Mouse (Mus musculus) cerebellum, adult 11 months (tissue): Measurements from ENCODE around the gene Smtnl1.

Experiments used
- DNase-seq: peaks from one replicate; pipeline ENCODE4 v3.0.0; 2022

Smtnl1 gene

GRCm38 (mm10) chr2:84822552-84822951, at the start of gene Smtnl1:
Gene Smtnl1, minus strand, starts transcription at chr2:84822652.
- no peak for DNase-seq

- DNase-seq, result no peak
Observed at GRCm38 (mm10) chr2:84870623-84871160, 48.2 kb upstream of the Smtnl1 start.

GRCm38 (mm10) chr2:84868977-84869376, 46.5 kb upstream of the Smtnl1 start:
- no peak for DNase-seq

- no peak for DNase-seq
Observed at GRCm38 (mm10) chr2:84868521-84868943, 46.1 kb upstream of the Smtnl1 start.

DNA sequence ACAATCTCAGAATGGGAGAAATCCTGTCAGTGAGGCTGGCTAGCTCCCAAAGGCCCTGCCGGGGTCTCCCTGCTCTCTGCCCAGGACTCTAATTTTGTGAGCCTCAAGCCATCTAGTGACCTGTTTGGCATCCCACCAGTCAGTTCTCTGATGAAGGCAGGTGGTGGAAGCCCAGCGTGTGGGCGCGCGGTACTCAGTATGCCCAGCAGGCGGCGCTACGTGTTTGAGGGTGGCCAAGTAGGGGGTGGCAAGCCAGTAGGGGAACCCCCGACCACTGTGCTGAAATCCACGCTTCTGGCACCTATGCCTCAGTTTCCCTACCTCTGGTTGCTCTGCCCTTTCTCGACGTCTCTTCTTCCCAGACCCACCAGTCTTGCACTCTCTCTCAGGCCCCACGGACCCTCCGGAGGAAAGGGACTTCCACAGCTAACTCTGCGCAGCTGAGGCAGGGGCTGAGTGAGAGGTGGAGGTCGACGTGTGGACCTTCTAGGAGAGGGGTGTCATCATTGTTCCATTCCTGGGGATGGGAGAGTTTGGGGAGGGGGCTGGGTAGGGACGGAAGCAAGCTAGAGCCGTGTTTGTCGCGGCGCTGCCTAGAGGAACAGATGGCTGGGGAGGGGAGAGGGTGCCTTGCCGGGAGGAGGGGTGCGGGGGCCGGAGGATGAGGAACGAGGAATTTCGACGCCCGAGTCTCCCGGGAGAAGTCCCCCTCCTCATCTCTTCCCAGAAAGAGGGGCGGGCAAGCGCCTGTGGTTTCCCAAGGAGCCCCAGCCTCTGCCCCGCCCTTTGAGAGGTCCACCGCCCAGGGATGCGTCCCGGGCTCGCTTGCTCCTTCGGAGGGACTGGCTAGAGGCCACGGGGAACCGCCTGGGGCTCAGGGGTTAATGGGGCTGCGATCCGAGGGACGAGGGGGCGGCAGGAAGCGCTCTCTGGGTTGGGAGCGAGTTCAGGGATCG, 43.4 kb upstream of the Smtnl1 start:
- DNase-seq, result no peak

DNA sequence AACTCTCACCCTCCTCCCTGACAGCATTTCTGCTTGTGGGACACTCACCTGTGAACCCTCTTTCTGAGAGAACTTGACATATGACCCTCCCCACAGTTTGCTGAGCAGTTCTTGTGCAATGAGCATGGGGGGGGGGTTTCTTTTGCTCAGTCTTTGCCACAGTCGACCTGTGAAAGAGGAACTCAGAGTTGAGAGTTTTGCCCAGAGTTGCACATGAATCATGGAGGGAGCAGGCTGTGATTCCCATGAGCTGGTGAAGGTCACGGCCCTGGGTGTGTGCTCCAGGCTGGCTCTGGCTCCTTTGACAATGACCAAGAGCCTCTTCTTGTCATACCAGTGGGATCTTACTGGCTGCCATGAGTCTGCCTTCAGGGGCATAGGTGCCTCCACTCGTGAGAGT, 39.8 kb upstream of the Smtnl1 start:
- DNase-seq, result no peak

- DNase-seq, result no peak
Observed at GRCm38 (mm10) chr2:84861430-84861829, 39.0 kb upstream of the Smtnl1 start.

DNA sequence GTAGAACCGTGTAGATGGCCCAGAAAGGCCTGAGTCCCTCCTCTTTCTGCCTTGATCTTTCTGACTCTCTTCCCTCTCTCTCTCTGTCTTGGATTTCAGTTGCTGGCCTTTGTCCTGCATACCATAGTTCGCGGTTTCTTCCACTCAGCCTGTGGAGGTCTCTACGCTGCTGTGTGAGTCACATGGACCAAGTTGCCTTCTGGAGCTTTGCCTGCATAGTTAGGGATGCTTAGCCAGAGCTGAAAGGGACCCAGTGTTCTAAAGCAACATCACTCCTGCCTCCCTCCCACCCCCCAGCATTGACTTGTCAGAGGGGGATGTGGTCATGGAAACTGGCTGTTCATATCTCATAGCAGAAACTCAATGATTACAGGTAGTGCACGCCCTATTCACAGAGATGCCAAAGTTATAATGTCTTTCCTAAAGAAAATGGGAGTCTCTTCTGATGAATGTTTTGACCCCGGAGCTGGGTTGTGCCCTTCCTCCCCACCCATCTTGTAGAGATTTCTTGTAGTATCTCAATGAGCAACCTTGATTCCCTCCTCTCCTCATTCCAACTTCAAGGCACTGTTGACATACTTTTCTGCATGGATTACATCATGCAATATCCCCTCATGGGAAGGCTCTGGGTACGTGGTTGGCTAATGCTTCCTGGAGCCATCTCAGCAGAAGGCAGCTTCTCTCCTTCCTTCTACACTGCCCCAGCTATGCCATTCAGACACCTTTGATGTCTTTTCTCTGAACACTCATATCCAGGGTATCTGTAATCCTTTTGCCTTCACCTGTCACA, 37.7 kb upstream of the Smtnl1 start:
- DNase-seq, result no peak

- no peak for DNase-seq
Observed at GRCm38 (mm10) chr2:84858551-84858950, 36.1 kb upstream of the Smtnl1 start.

GRCm38 (mm10) chr2:84855732-84856131, 33.3 kb upstream of the Smtnl1 start:
- no peak for DNase-seq

GRCm38 (mm10) chr2:84851130-84852040, 28.9 kb upstream of the Smtnl1 start:
- DNase-seq, result no peak

DNA sequence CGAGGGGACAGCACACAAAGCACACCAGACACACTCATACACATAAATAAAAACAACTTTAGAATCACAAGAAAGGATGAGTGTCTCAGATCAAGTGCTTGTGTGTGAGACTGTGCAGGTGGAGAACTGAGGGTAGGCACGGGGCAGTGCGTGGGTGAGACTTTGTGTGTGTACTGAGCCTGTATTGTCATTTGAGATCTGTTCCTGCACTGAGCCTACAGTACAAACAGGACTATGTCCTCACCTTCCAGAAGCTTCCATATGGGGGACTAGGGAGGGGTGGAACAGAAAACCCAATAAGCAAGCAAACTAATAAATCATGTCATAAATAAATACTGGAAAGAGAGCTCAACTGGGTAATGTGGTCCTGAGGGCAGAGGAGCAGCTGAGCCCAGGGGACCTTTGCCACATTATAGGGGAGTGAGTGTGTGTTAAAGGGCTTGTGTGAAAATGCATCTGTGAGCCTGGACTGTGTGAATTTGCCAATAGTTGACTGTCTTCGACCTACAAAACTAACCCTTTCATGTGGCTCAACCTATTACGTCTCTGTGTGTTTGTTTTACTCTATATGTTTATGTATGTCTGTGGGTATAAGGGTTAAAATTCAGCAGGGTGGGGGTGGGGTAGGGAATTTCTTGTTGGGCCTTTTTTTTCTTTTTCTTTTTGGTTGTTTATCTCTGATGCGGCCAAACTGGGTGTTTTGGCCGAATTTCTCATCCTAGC, 28.1 kb upstream of the Smtnl1 start:
- no peak for DNase-seq

DNA sequence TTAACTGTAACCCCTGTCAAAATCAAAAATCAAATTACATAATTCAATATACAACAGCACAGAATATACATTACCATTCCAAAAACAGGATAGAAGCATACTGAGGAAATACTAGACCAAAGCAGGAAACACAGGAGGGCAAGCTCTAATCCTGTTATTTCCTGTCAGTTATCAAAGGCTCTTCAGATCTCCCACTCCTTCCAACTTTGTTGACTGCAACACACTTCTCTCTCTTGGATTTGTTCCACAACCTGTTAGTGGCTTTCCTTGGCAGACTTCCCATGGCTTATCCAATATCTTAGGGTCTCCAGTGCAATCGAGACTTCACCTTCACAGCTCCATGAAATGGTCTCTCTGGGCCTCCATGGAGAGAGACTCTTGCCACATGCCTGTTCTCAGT, 22.8 kb upstream of the Smtnl1 start:
- no peak for DNase-seq

GRCm38 (mm10) chr2:84843654-84844053, 21.2 kb upstream of the Smtnl1 start:
- DNase-seq, result no peak

DNA sequence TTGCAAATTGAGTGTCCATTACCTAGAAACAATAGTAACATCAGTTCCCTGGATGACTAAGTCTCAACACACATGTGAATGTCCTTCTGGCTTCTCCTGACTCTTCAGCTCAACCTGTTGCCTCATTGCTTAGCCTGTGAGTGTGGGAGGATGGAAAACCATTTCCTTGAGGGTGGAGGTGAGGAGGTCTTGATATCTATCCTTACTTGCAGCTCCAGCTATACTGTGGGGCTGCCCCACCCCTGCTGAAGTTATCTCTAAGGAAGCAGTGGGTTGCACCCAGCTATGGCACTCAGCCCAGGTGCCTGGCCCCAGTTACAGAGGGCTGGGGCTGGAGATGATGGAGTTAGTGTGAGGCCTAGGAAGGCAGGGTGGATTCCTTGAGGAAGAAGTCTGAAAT, 19.5 kb upstream of the Smtnl1 start:
- DNase-seq, result no peak

DNA sequence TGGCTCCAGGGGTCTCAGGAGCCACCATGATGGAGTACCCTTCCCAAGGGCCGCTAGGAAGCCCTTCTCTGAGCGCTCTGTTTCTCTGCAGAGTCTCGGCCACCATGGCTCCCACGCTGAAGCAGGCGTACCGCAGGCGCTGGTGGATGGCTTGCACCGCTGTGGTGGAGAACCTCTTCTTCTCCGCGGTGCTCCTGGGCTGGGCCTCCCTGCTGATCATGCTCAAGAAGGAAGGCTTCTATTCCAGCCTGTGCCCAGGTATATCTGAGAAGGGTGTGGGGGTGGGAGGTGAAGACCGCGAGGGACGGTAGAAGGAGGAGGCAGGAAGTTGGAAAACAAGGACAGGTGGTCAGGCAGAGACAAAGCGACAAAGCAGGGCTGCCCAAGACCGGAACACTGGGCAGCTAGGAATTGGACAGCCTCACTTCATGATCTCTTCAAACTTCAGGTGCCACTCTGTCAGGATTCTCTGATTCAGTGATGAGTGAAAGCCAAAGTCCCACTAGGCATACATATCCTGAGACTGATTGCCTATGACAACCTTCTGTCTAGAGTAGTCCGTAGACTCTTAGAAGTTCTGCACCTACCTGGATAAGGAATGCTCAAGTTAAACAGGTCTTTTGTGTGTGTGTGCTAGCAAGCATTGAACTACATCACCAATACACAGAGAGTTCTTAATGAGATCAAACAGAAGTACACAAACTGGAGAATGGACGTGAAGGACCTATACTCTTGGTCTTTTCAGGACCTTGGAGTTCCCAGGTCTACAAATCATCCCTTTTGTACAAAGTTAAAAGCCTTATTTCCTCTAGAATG, 18.5 kb upstream of the Smtnl1 start:
- DNase-seq, result no peak

- DNase-seq, result no peak
Observed at GRCm38 (mm10) chr2:84840016-84840747, 17.7 kb upstream of the Smtnl1 start.

- DNase-seq, result no peak
Observed at GRCm38 (mm10) chr2:84838993-84839980, 16.8 kb upstream of the Smtnl1 start.

DNA sequence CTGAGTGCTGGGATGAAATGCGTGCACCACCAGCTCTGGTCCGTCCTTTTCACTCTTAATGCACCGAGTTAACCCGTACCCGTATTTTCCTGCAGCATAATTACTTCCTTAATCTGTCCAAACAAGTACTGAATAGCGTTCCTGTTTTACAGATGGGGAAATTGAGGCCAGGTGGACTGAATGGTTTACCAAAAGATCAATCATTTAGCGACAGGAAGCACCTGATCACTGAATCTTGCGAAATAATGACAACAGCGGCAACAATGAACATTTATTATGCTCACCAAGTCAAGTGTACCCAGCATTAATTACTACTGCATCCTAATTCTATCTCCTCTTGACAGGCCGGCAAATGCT, 16.1 kb upstream of the Smtnl1 start, which contains the start of gene Slc43a1:
TSS of gene Slc43a1 (plus strand) at position 258 of the 357 bp plus-strand sequence.
- DNase-seq, result no peak
